Mouse (Mus musculus) lung, adult 2 months (tissue): Measurements from ENCODE around the gene Parp4.

Source experiments
- CTCF ChIP-seq: fragments of 200-500 bp; IDR thresholded peaks from 2 replicates; pipeline ENCODE4 v1.5.1; 2011; ENCODE audit warnings: mild to moderate bottlenecking, low read length, control low read depth; ENCODE audit not compliant: insufficient read depth
- POLR2A ChIP-seq: fragments of 200-500 bp; IDR thresholded peaks from 2 replicates; pipeline ENCODE4 v1.6.1; 2011; ENCODE audit warnings: low read depth, mild to moderate bottlenecking, control low read depth, low read length, borderline replicate concordance; ENCODE audit errors: extremely low read depth

- TF ChIP-seq CTCF = no peak
- no peak for TF ChIP-seq POLR2A
Observed at GRCm38 (mm10) chr14:56602069-56602468, 26.6 kb downstream of the Parp4 start.
